Mouse (Mus musculus) cerebellum, adult 11 months (tissue): ENCODE data around the gene Samhd1.
"Not testable (repeated sequence)": the region's sequence is repeated elsewhere in the genome, so short reads cannot be mapped to it uniquely, and the experiment has no call there.

ENCODE experiments used
- DNase-seq: peaks from one replicate; pipeline ENCODE4 v3.0.0; 2022

The Samhd1 gene

DNA sequence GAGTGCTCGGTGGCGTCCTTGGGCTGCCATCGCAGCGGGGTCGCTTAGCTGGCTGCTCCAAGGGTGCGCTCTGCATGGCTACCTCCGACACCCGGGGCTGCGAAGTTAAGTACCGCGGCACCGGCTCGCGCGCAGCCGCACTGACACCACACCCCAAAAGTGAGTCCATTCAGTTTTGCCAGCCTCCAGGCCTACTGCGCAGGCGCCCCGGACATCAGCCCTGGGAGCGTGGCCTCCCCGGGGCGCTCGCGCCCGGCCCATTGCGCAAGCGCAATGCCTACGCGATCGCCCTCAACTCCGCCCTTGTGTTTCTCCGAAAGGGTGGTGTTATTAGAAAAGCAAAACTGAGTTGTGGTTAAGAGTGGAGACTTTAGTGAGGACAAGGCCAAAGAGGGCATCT is at the start of gene Samhd1:
Samhd1 (minus strand) TSS at position 252 of the 400 bp plus-strand sequence.
- DNase-seq: peak; percentile 92

DNA sequence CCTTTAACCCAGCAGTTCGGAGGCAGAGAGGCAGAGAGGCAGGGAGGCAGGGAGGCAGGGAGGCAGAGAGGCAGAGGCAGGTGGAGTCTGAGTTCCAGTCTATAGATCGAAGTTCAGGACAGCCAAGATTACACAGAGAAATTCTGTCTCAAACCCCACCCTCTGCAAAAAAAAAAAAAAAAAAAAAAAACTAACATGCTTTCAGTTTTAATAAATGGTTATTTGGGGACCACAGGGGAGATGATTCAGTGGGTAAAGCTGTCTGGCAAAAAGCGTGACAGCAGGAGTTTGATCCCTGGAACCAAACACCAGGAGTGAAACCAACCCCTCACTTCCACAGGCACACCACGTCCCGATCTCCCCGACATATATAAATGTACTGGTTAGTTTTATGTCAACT is 43.1 kb upstream of the Samhd1 start:
- no peak for DNase-seq

DNA sequence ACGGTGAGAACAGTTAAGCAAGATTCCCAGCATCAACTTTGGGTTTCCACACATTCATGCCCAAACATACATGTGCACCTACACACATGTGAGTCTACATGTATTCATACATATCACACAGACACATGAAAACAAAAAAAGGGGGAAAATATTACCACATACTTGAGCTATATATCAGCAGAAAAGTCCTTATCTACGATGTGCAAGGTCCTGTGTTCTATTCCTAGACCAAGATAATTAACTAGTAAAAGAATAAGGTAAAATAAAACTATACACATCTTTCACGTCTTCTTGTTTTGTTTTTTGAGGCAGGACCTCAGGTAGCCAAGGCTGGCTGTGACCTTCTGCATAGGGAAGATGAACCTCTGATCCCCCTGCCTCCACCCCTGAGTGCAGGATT is 41.2 kb upstream of the Samhd1 start:
- no peak for DNase-seq

DNA sequence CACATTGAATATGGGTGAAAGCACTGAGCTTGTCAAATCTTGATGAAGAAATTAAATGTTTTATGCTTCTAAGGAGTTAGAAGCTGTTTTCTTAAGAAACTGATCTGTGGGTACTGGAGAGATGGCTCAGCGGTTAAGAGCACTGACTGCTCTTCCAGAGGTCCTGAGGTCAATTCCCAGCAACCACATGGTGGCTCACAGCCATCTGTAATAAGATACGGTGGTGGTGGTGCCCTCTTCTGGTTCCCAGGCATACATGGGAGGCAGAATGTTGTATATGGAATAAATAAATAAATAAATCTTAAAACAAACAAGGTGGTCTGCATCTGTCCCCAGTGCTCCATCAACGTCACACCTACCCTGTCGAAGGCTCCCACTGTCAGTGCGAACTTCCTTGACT is 39.4 kb upstream of the Samhd1 start:
- DNase-seq: no peak

- DNase-seq: no peak
Measured at GRCm38 (mm10) chr2:157173555-157173954, 38.5 kb upstream of the Samhd1 start.

DNA sequence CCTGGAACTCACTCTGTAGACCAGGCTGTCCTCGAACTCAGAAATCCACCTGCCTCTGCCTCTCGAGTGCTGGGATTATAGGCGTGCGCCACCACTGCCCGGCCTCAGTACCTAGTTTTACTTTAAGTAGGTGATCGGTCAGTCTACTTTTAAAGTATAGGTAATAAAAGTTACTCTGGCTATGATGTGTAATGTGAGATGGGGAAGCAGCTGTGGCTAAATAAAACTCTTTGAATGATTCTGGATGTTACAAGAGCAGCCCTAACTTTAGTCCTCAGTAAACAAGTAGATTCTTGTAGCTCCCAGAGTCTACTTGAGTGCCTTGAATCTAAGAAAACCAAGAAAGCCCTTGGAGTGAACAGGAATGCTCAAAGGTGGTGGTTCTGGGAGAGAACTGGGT is 37.9 kb upstream of the Samhd1 start:
- no peak for DNase-seq

GRCm38 (mm10) chr2:157170626-157171025 is 35.6 kb upstream of the Samhd1 start:
- DNase-seq: no peak

- no peak for DNase-seq
Measured at GRCm38 (mm10) chr2:157170166-157170565, 35.1 kb upstream of the Samhd1 start.

DNA sequence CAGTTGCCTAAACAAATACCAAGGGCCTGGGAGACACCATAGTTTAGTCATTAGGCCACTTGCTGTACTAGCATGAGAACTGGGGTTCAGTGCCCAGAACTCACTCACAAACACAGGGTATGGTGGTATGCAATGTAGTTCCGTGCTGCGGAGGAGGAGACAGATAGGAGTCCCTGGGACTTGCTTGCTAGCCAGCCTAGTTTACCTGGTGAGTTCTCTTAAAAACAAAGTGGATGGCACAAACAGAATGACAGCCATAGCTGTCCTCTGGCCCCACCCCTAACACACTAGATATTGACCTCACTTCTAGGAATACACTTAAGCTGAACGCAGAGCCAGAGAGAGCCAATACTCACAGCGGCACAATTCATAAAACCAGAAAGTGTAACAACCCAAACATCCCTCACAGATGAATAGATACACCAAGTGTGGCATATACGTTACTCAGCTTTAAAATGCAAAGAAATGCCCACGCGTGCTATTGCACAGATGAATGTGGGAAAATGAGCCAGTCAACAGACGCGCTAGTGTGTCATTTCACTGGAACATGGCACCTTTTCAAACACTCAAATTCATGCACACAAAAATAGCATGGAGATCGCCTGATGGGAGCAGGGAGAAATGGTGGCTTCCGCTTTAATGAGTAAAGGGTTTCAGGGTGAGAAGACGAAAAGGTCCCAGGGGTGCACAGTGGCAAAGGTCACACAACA is 31.5 kb upstream of the Samhd1 start:
- DNase-seq: no peak

GRCm38 (mm10) chr2:157165312-157166224 is 30.5 kb upstream of the Samhd1 start:
- not testable (repeated sequence) for DNase-seq

DNA sequence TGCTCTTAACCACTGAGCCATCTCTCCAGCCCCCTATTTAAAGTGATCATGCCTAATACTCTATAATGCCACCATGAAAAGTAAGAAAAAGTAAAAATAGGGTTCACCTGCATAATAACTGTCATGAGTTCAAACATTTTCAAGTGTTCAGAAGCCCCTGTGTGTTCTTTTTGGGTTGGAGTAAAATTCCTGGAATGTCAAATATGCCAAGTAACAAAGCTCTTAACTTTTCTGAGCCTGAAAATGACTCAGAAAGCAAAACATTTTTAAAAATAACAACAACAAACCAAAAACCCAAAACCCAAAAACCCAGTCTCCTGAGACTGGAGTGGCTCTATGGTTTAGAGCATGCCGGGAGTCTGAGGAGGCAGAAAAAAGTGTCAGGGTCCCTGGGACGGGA is 29.0 kb upstream of the Samhd1 start:
- DNase-seq: no peak

GRCm38 (mm10) chr2:157156079-157156478 is 21.0 kb upstream of the Samhd1 start:
- no peak for DNase-seq

DNA sequence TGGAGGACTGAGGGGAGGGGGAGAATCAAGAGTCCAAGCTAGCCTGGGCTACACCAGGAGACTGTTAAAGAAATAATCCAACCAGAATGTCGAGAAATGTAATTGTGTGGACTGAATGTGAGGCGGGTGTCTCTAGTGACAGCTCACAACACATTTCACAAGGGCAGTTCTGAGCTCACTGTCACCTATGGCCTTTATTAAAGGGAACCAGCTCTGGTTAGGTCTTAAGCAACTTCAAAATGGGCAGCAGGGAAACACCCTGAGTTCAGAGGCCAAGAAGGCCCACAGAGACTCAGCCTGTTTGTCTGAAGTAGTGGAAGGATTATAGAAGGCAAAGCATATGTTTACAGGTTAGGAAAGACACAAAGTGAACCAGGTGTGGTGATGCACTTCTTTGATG is 18.2 kb upstream of the Samhd1 start:
- DNase-seq: no peak

DNA sequence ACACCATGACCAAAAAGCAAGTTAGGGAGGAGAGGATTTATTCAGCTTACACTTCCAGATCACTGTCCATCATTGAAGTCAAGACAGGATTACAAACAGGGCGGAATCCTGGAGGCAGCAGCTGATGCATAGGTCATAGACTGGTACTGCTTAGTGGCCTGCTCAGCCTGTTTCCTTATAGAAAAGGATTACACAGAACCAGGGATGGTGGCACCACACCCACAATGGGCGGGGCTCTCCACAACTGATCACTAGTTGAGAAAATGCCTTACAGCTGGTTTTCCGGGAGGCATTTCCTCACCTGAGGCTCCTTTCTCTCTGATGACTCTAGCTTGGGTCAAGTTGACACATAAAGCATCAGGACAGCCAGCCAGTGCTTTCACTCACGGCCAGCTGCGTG is 13.4 kb upstream of the Samhd1 start:
- DNase-seq: no peak

GRCm38 (mm10) chr2:157147397-157148020 is 12.4 kb upstream of the Samhd1 start:
- no peak for DNase-seq

GRCm38 (mm10) chr2:157145173-157145572 is 10.1 kb upstream of the Samhd1 start:
- no peak for DNase-seq

GRCm38 (mm10) chr2:157144132-157144531 is 9.1 kb upstream of the Samhd1 start:
- no peak for DNase-seq

DNA sequence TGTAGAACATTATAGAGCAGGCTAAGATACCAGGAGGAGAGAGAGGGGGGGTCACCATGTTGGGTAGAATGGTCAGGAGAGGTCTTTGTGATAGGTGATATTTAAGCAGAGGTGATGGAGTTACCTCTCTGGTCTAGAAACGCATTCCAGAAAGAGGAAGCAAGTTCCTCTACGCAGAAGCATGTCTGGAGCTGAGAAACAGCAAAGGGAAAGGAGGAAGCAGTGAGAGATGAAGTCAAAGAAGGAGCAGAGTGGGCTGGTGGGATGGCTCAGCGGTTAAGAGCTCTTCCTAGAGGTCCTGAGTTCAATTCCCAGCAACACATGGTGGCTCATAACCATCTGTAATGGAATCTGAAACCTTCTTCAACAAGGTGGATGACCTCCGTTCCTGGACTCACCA is 6.9 kb upstream of the Samhd1 start:
- DNase-seq: no peak

DNA sequence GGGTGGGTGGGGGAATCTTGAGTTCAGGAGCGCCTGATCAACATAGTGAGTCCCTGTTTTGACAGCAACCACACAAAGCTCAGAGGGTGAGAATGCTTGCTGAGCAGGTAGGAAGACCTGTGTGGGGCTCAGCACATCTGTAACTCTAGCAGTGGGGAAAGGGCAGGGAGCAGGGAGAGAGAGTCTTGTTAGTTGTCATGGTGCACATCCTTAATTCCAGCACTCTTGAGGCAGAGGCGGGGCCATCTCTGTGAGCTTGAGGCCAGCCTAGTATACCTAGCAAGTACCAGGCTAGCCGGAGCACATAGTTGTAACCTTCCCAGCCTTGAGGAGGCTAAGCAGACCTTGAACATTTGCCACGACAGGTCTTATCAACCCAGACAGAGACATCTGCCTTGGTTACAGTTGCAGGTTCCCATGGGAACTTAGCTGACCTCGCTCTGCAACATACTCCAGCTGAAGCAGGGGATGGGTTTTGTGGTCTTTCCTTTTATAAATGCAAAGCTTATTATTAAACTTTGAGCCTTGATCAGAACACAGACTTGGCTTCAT is 4.3 kb upstream of the Samhd1 start:
- no peak for DNase-seq

- DNase-seq: no peak
Measured at GRCm38 (mm10) chr2:157138808-157139207, 3.7 kb upstream of the Samhd1 start.

DNA sequence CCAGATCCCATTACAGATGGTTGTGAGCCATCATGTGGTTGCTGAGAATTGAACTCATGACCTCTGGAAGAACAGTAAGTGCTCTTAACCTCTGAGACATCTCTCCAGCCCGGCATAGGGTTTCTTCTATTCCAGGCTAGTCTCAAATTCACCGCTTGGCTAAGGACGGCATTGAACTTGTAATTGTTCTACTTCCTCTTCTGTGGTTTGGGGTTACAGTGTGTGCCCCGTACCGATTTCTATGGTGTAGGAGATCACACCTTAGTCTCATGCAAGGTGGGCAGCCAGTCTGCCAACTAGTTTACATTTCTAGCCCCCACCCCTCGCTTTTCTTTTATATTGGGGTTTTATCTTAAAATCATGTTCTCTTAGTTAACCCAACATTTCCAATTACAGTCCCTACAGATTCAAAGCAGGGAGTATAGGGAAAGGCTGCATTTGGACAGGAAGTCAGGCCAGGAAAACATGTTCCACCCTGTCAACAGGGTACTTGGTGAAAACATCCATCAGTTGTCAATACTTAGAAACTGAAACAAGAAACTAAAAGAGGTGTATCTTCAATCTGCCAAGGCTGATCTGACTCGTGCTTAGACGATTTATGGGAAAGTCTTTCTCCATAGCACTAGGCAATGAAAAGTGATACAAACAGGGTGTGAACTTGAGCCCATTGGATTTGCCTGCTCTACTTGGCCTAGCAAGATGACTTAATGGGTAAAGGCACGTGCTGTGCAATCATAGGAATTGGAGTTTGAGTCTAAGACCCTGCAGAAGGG is 3.1 kb upstream of the Samhd1 start:
- DNase-seq: no peak

- DNase-seq: no peak
Measured at GRCm38 (mm10) chr2:157136646-157137045, 1.6 kb upstream of the Samhd1 start.

- DNase-seq: no peak
Measured at GRCm38 (mm10) chr2:157136176-157136575, 1.1 kb upstream of the Samhd1 start.
